Mouse (Mus musculus) G1E (cell line): ENCODE results near the gene Dnajb8. TPM values are rescaled to one million over a fixed set of nuclear protein-coding genes. Genes with fewer than 3 reads are reported as not detected.

Experiments
- ATAC-seq: 2 replicates; pipeline ENCODE4 v1.8.0; 2016; ENCODE audit warnings: mild to moderate bottlenecking; ENCODE audit not compliant: insufficient number of reproducible peaks, poor library complexity, low FRiP score, severe bottlenecking; ENCODE audit errors: extremely low read depth
- DNase-seq: peaks from one replicate; pipeline ENCODE4 v3.0.0; 2012; ENCODE audit warnings: low spot score
- H3K27me3 ChIP-seq: 2 replicates; pipeline ENCODE4 v1.6.1; 2012; ENCODE audit warnings: mild to moderate bottlenecking, low read length, inconsistent platforms; ENCODE audit not compliant: insufficient read depth
- H3K36me3 ChIP-seq: replicated peaks from 2 replicates; pipeline ENCODE3; 2012; ENCODE audit warnings: mild to moderate bottlenecking, inconsistent platforms
- H3K4me1 ChIP-seq: 2 replicates; pipeline ENCODE4 v1.6.1; 2012; ENCODE audit warnings: low read depth, low read length, inconsistent platforms, mixed read lengths; ENCODE audit not compliant: insufficient read depth
- H3K4me3 ChIP-seq: 2 replicates; pipeline ENCODE4 v1.5.1; 2012; ENCODE audit warnings: low read depth, mild to moderate bottlenecking, inconsistent platforms, low read length, moderate library complexity, mixed read lengths
- H3K9me3 ChIP-seq: replicated peaks from 2 replicates; pipeline ENCODE4 v1.6.1; 2012; ENCODE audit warnings: inconsistent platforms
- CTCF ChIP-seq: IDR thresholded peaks from 2 replicates; pipeline ENCODE4 v1.5.1; 2012; ENCODE audit warnings: low read depth, low read length, inconsistent platforms, mixed read lengths
- GATA1 ChIP-seq: IDR thresholded peaks from 2 replicates; pipeline ENCODE4 v1.6.1; 2012; ENCODE audit warnings: borderline replicate concordance, low read length, inconsistent platforms, mixed read lengths
- GATA2 ChIP-seq: IDR thresholded peaks from 2 replicates; pipeline ENCODE4 v1.6.1; 2012; ENCODE audit warnings: low read depth, low read length, inconsistent platforms, borderline replicate concordance
- POLR2AphosphoS5 ChIP-seq: IDR thresholded peaks from 2 replicates; pipeline ENCODE4 v1.6.1; 2012; ENCODE audit warnings: low read depth, low read length, inconsistent platforms; ENCODE audit not compliant: insufficient replicate concordance
- TAL1 ChIP-seq: conservative IDR thresholded peaks from 2 replicates; pipeline ENCODE4 v1.6.1; 2012; ENCODE audit warnings: low read depth, low read length, inconsistent platforms, mixed read lengths
- polyA plus RNA-seq: library from polyadenylated mRNA; stranded (reverse); fragments of >175 nt; gene quantifications from 2 replicates; pipeline ENCODE4 v1.2.3, GENCODE M21; 2012
- total RNA-seq, 2 experiments: library from RNA; stranded (forward) in 1 of 2; stranded (reverse) in 1 of 2; fragments of 200-1000 nt in 1 of 2; fragments of >200 nt in 1 of 2; fragmentation: Nextera tagmentation in 1 of 2; gene quantifications; 2 replicates each; pipeline ENCODE4 v1.2.3; 2014 to 2017

The Dnajb8 gene
- total and polyA plus RNA-seq, 3 experiments = 0.11 TPM; not detected in 2

DNA sequence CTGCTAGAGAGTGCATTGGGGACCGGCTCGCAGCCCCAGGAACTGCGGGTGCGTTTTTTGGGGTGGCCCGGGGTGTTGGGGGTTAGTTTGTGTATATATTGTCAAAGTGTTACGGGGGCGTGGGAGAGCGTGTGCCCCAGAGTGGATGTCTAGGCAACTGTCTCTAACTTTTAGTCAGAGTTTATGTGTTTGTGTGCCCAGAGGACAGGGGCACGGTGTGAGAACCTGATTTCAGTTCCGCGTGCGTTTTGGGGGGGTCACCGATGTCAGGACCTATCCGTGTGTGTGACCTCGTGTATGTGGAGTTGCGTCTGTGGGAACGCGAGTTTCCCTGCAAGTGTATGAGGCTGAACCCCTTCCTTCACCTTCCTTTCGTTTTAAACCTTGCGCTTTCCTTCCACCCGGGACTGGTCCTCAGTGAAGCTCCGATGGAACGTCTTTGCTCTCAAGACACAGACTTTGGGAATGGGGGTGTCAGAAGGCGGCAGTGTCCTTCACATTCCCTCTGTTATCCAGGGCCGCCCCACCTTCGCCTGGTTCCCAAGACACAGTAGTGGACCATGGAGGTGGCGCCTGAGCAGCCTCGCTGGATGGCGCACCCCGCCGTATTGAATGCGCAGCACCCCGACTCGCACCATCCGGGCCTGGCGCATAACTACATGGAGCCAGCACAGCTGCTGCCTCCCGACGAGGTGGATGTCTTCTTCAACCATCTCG lies 22.9 kb upstream of the Dnajb8 start:
- ATAC-seq = no peak
- peaks cover 59% of the 10 kb centered on the region for H3K4me1 ChIP-seq
- H3K4me3 ChIP-seq = peak overlapping the region; percentile 99
- no peak for DNase-seq
- H3K27me3 ChIP-seq = no peaks in the 10 kb centered on the region
- TF ChIP-seq TAL1 (no peak), POLR2AphosphoS5 (no peak; the same call in 1 of the 2 replicates)
- H3K9me3 ChIP-seq = no peaks in the 10 kb centered on the region
- peaks cover 74% of the 10 kb centered on the region for H3K36me3 ChIP-seq

DNA sequence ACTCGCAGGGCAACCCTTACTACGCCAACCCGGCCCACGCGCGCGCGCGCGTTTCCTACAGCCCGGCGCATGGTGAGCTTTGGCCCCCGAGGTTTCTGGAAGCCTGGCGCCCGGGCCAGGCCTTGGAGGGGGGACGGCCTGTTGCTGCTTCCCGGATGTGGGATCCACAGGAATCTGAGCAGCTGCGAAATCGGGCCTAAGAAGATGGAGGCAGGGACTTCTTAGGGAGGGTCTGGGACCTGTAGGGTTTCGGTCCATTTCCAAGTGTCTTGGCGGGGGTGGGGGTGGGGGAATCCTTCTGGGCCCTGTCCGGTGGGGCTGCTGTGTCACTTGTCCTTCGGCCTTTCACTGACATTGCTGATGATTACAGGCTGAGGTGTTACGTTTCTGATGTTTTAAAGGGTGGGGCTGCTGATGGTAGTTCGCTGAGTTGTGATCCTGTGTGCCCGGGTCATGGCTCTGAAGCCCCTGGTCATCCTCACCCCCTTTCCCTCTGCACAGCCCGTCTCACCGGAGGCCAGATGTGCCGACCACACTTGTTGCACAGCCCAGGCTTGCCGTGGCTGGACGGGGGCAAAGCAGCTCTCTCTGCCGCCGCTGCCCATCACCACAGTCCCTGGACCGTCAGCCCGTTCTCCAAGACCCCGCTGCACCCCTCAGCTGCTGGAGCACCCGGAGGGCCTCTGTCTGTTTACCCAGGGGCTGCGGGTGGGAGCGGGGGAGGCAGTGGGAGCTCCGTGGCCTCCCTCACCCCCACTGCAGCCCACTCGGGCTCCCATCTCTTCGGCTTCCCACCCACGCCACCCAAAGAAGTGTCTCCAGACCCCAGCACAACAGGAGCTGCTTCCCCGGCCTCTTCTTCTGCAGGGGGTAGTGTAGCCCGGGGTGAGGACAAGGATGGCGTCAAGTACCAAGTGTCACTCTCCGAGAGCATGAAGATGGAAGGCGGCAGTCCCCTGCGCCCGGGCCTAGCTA lies 22.1 kb upstream of the Dnajb8 start:
- no peak for TF ChIP-seq CTCF
- TF ChIP-seq POLR2AphosphoS5 = no peak
- TF ChIP-seq GATA1 = no peak
- no peak for TF ChIP-seq TAL1
- no peak for TF ChIP-seq GATA2
- ATAC-seq (no peak), DNase-seq (peak; percentile 22)
- no peaks in the 10 kb centered on the region for H3K9me3 ChIP-seq
- no peaks in the 10 kb centered on the region for H3K27me3 ChIP-seq
- peaks cover 62% of the 10 kb centered on the region for H3K4me1 ChIP-seq
- peaks cover 74% of the 10 kb centered on the region for H3K36me3 ChIP-seq
- H3K4me3 ChIP-seq = peak overlapping the region; percentile 99

DNA sequence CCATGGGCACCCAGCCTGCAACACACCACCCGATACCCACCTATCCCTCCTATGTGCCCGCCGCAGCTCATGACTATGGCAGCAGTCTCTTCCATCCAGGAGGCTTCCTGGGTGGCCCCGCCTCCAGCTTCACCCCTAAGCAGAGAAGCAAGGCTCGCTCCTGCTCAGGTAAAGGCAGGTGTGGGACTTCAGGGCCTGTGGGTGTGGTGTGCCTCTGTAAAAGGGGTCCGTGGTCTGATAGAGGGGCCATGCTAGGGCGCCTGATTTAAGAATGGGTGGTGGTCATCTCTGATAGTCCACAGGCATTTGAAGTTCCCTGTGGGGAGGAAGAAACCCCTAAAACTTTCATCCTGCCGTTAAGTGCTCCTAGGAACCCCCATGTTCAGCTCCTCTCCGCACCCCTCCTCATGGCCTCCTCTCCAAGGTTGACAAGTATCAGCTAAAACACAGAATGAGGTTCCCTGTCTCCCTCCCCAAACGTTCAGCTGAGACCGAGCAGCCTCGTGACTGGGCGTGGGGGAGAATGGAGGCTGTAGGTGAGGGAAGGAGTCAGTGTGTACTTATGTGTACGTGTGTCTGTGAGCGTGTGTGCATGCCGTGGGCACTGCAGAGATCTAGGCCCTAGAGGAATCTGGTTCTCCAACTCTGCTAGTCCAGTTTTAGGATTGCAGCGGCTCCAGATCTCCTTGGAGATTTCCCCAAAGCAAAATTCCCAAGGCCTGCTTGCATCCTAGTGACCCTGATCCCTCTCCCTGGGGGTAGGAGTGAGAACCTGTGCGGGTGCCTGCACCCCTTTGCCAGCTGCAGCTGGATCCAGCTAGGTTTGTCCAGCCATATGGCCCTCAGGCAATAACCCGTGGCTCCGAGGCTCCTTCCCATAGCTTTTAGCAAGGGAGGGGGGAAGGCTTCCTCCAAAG lies 21.1 kb upstream of the Dnajb8 start:
- TF ChIP-seq GATA1 = no peak
- no peak for TF ChIP-seq CTCF
- TF ChIP-seq GATA2 = no peak
- no peak for TF ChIP-seq POLR2AphosphoS5
- no peak for TF ChIP-seq TAL1
- Histone ChIP-seq H3K4me3 (peak overlapping the region; percentile 99), H3K36me3 (peaks cover 75% of the 10 kb centered on the region), H3K9me3 (no peaks in the 10 kb centered on the region), H3K4me1 (peaks cover 60% of the 10 kb centered on the region), H3K27me3 (no peaks in the 10 kb centered on the region)
- DNase-seq (no peak), ATAC-seq (no peak)

DNA sequence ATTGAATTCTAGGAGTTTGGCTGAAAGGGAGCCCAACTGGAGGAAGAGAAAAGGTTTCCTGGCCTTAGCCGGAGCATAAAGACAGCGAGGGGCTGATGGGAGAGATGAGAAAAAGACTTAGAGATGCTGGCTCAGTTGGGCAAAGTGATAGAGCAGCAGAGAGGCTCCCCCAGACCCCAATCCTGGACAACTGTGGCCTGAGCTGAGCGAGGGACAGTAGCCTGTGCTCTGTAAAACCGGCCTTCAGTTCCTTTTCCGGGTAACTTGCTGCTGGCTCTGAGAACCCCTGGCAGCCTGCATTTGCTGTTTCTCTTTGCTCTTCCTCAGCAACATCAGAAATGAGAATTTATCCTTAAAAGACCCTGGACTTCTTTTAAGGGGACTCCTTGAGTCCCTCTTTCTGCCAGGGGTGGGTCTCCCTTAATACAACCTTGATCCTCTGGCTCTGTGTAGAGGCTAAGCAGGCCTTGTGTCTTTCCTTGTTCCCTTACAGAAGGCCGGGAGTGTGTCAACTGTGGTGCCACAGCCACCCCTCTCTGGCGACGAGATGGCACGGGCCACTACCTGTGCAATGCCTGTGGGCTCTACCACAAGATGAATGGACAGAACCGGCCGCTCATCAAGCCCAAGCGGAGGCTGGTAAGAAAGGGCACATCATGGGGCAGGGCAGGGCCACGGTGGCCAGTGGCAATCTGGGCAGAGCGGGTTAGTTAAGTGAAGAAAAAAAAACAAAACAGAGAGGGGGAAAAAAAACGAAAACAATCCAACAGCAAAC lies 20.0 kb upstream of the Dnajb8 start:
- Histone ChIP-seq H3K36me3 (peaks cover 76% of the 10 kb centered on the region), H3K9me3 (no peaks in the 10 kb centered on the region), H3K4me1 (peaks cover 67% of the 10 kb centered on the region), H3K4me3 (peak overlapping the region; percentile 99), H3K27me3 (no peaks in the 10 kb centered on the region)
- TF ChIP-seq POLR2AphosphoS5 = no peak
- TF ChIP-seq CTCF = no peak
- no peak for TF ChIP-seq GATA2
- no peak for TF ChIP-seq GATA1
- TF ChIP-seq TAL1 = no peak
- ATAC-seq (no peak), DNase-seq (no peak)

DNA sequence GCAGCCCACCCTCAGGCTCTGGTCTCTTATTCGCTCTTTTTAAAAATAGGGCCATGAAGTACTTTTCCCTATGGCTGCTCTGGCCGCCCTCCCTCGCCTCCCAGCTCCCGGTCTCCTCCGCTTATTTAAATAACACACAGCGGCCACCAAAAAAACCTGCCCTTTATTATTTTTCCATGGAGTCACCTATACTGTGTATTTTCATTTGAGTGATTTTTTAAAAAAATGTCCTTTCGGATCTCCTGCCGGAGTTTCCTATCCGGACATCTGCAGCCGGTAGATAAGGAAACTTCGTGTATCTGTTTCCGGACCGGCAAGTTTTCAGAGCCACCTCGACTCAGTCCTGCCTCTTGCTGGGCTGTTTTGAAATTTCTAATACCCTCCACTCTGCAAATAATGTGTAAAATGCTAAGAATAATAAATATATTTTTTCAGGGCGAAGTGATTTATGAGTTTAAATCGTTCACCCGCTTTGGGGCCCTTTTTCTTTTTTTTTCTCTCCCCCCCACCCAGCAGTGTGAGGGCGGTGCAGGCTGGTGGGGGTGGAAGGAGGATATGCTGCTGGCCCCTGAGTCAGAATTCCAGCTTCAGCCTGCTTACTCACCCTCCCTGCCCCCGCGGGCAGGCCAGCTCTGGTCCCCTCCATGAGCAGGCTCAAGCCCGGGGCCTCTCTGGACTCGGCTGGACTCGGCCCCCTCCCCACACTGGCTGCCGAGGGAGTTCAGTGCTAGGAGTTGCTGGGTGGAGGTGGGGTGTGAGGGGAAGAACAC lies 19.0 kb upstream of the Dnajb8 start:
- peaks cover 82% of the 10 kb centered on the region for H3K36me3 ChIP-seq
- H3K27me3 ChIP-seq = no peaks in the 10 kb centered on the region
- peaks cover 70% of the 10 kb centered on the region for H3K4me1 ChIP-seq
- peak overlapping the region; percentile 99 for H3K4me3 ChIP-seq
- peak; percentile 18; the same call in 1 of the 2 replicates for ATAC-seq
- no peaks in the 10 kb centered on the region for H3K9me3 ChIP-seq
- peak; percentile 84 for TF ChIP-seq TAL1
- TF ChIP-seq CTCF = no peak
- DNase-seq = peak; percentile 68
